Mouse (Mus musculus): ENCODE measurements around the gene Pnpla1.

DNA sequence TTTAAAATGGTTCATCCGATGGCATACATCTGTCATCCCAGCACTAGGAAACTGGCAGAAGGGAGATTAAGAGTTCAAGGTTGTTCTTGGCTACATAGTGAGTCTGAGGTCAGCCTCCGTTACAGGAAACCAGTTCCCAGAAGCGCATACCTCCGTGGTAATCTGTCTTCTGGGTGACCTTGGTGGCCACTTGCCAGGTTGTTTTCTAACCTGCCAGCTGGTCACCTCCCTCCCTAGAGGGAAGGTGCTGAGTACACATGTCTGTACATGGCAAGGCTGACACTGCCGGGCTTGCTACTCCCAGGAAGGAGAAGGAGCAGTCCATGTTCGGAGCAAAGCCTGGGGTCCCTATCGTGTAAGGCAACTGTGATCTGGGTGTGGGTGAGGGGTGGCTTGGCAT is 16.6 kb downstream of the Pnpla1 start:
- TF ChIP-seq CTCF (IDR thresholded peaks at IDR 0.05; ENCODE audit: control insufficient read depth, insufficient read depth, insufficient read length) (no peak), MAX (IDR thresholded peaks at IDR 0.05) (no peak), FOSL1 (IDR thresholded peaks at IDR 0.05; ENCODE audit: insufficient read depth, low read length, poor library complexity, severe bottlenecking) (no peak), MYOG (IDR thresholded peaks at IDR 0.05; ENCODE audit: control insufficient read depth, extremely low read depth, insufficient read length) (no peak), CEBPB (IDR thresholded peaks at IDR 0.05; ENCODE audit: low read depth) (no peak), USF1 (IDR thresholded peaks at IDR 0.05; ENCODE audit: low read depth) (no peak)
